Comparison of ENCODE assay signal across 10 mouse cellular contexts in genomic region chr10:64083813-64084212, GRCm38 (mm10). TPM values are rescaled to one million over a fixed set of nuclear protein-coding genes. Genes with fewer than 3 reads are reported as not detected.
A peak's percentile ranks its signal among the peaks of the same experiment; 100 is the strongest.
DNase-seq lines count a peak whose midpoint lies in the region; TF ChIP-seq lines count a peak whose summit lies in the region.
"Had no signal": no experiment of that assay in that cellular context is flagged by ENCODE, and none has a peak within 500 bp of the region (broad histone marks: within the 10 kb centered on the region; RNA-seq: fewer than 3 reads in every experiment).

No protein-coding gene starts in this region.

- intact Hi-C loops in gastrocnemius, postnatal 36 days (cut with DNase I): loop anchor here (2.0 kb wide), 1 partner anchor 191 kb away; no protein-coding TSS in a partner anchor

- DNase-seq in frontal cortex, postnatal 36 days (ENCODE audit: low spot score in 2 of 2): peak; percentile 30 to 42
- no peak for DNase-seq in frontal cortex, postnatal 10 days (ENCODE audit: low spot score in 2 of 2)
- DNase-seq in Muller cell, postnatal 12 days (ENCODE audit: inconsistent ontology term): peak; percentile 23
- peak; percentile 18 to 29 for DNase-seq in layer of hippocampus, postnatal 36 days
- no peak for DNase-seq in gastrocnemius, postnatal 36 days
- DNase-seq in kidney, postnatal 4 days: no peak
- DNase-seq in spleen, postnatal 10 days (ENCODE audit: low spot score in 2 of 2): no peak
- DNase-seq: kidney, postnatal 25 days; lung, adult 2 months had no signal

- TF ChIP-seq CTCF in cortical plate, adult 2 months (IDR thresholded peaks at IDR 0.05; ENCODE audit: extremely low read depth, insufficient read depth, low read length): no peak

- H3K27ac ChIP-seq in cortical plate, adult 2 months (ENCODE audit: insufficient read depth, low read length): no peak overlapping the region

- peaks cover 1% of the 10 kb centered on the region for H3K4me1 ChIP-seq in cortical plate, adult 2 months (ENCODE audit: control insufficient read depth, insufficient read depth, low read length)

- H3K4me3 ChIP-seq in cortical plate, adult 2 months (ENCODE audit: insufficient read depth, low read length): peak overlapping the region; percentile 90

- TF ChIP-seq POLR2A in cortical plate, adult 2 months (IDR thresholded peaks at IDR 0.05; ENCODE audit: extremely low read depth, insufficient read depth, low read length): no peak

RNA-seq across cellular contexts. Expression of gene Lrrtm3, which starts 6.3 kb away (rescaled TPM):
- polyA plus RNA-seq in cortical plate, adult 2 months (2012; rRNA removed): 40.9 and 45.1 TPM in 2 replicates
- total RNA-seq in layer of hippocampus, postnatal 36 days (2021): 10 to 100 TPM; 19.7 to 23.6 TPM
- under 1 TPM; 0.15 to 0.54 TPM for total RNA-seq in gastrocnemius, postnatal 36 days (2021)

Comparison
In these comparisons a context has a peak if more than half of its experiments do, and no peak if none do; other contexts are left out.
1. DNase-seq: peak in frontal cortex, postnatal 36 days (2 of 2), Muller cell, postnatal 12 days (single experiment) and layer of hippocampus, postnatal 36 days (2 of 2); none in frontal cortex, postnatal 10 days (0 of 2), gastrocnemius, postnatal 36 days (0 of 2), kidney, postnatal 4 days (0 of 2) and spleen, postnatal 10 days (0 of 2).
2. RNA of gene Lrrtm3, which starts 6.3 kb away (total RNA-seq): 19.7 to 23.6 TPM in layer of hippocampus, postnatal 36 days; 0.15 to 0.54 TPM in gastrocnemius, postnatal 36 days; every median in the first group is over 10 times any median in the second.